Mouse (Mus musculus) olfactory bulb, adult 2 months (tissue): ENCODE measurements around the gene Mrpl37. TPM values are rescaled to one million over a fixed set of nuclear protein-coding genes. Genes with fewer than 3 reads are reported as not detected.

ENCODE experiments used
- H3K27ac ChIP-seq: fragments of 200-500 bp; 2 replicates; pipeline ENCODE4 v1.5.1; 2012; ENCODE audit warnings: low read depth, low read length; ENCODE audit not compliant: insufficient read depth
- H3K4me1 ChIP-seq: fragments of 200-500 bp; 2 replicates; pipeline ENCODE4 v1.6.1; 2012; ENCODE audit warnings: low read length; ENCODE audit not compliant: control insufficient read depth, insufficient read depth
- H3K4me3 ChIP-seq: fragments of 200-500 bp; 2 replicates; pipeline ENCODE4 v1.5.1; 2012; ENCODE audit warnings: mild to moderate bottlenecking, low read depth, low read length, moderate library complexity; ENCODE audit not compliant: insufficient read depth
- CTCF ChIP-seq: fragments of 200-500 bp; IDR thresholded peaks from 2 replicates; pipeline ENCODE4 v1.5.1; 2012; ENCODE audit warnings: low read depth, mild to moderate bottlenecking, low read length, moderate library complexity; ENCODE audit not compliant: insufficient read depth
- POLR2A ChIP-seq: fragments of 200-500 bp; IDR thresholded peaks from 2 replicates; pipeline ENCODE4 v1.6.1; 2012; ENCODE audit warnings: mild to moderate bottlenecking, low read depth, low read length, moderate library complexity; ENCODE audit not compliant: insufficient read depth
- WGBS: fragments of 180-500 bp; shearing (Covaris S2); methylation state at CpG from one replicate; pipeline ENCODE4 v1.1.7; 2018; 5-methylcytosine and 5-hydroxymethylcytosine counted together
- polyA plus RNA-seq: library from polyadenylated mRNA; stranded (reverse); fragments of >200 nt; gene quantifications from 2 replicates; pipeline ENCODE4 v1.2.4, GENCODE M21; 2012; ENCODE audit warnings: low replicate concordance; ENCODE audit not compliant: missing spikeins, insufficient read depth, insufficient read length

The Mrpl37 gene
- polyA plus RNA-seq, 1 experiment: not detected

DNA sequence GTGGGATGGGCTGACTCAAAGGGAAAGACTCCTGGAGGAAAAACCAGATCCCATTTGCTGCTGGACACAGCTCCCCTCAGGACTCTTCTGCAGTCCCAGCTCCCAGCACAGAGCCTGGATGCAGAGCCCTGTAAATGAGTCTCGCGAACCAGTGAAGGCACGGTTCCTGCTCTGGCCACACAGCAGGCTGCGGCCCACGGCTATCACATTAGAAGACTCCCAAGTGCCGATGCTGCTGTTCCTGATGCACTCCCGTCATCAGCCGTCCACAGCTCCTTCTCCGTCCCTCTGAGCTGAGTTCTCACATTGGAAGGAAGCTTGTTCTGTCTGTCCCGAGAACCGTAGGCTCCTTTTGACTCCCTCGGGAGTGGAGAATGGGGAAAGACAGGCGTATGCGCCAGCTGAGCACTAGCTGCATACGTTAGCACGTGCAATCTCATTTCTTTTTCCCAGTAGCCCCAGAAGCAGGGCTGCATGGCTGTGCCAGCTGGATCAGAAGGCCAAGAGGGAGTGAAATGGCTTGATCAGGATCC lies 30.2 kb upstream of the Mrpl37 start, which contains the start of gene Cdcp2:
Cdcp2 (plus strand) TSS at position 51 of the 533 bp plus-strand sequence.
- H3K4me3 ChIP-seq: no peak within 1 kb of the TSS
- 0 out of 2 replicates have a peak, but pooled peaks cover 5% of the 10 kb centered on the region for H3K4me1 ChIP-seq
- H3K27ac ChIP-seq: no peak within 1 kb of the TSS
- WGBS: 84% methylated on average over 16 of the region's 16 CpGs
- TF ChIP-seq POLR2A (no peak), CTCF (no peak)

DNA sequence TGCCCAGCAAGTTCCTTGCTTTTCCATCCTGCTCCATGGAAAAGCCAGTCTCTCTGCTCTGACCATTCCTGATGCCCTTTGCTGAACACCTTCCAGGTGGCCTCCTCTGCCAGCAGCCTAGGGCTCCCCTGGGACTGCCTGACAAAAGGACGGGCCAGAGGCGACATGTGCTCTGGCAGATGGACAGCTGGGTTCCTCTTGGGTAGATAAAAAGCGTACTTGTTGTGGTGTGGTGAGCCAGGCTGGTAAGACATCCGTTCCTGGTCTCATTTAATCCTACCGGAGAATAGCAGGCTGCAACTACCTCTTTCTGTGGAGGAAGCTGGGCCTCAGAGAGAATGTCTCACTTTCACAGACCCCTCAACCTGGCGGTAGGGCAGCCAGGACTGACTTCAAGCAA lies 29.4 kb upstream of the Mrpl37 start:
- Histone ChIP-seq H3K4me1 (0 out of 2 replicates have a peak, but pooled peaks cover 5% of the 10 kb centered on the region), H3K27ac (no peak overlapping the region), H3K4me3 (no peak overlapping the region)
- no peak for TF ChIP-seq POLR2A
- no peak for TF ChIP-seq CTCF
- WGBS: 83% methylated on average over 6 of the region's 6 CpGs

- Histone ChIP-seq H3K27ac (no peak overlapping the region), H3K4me3 (no peak overlapping the region), H3K4me1 (0 out of 2 replicates have a peak, but pooled peaks cover 5% of the 10 kb centered on the region)
- TF ChIP-seq POLR2A (no peak), CTCF (no peak)
- 88% methylated on average over 16 of the region's 16 CpGs for WGBS
Observed at GRCm38 (mm10) chr4:107094484-107095187, 28.0 kb upstream of the Mrpl37 start.

- Histone ChIP-seq H3K27ac (no peak overlapping the region), H3K4me1 (no peaks in the 10 kb centered on the region), H3K4me3 (no peak overlapping the region)
- 94% methylated on average over 14 of the region's 14 CpGs for WGBS
- no peak for TF ChIP-seq POLR2A
- TF ChIP-seq CTCF: no peak
Observed at GRCm38 (mm10) chr4:107091696-107092095, 25.0 kb upstream of the Mrpl37 start.

DNA sequence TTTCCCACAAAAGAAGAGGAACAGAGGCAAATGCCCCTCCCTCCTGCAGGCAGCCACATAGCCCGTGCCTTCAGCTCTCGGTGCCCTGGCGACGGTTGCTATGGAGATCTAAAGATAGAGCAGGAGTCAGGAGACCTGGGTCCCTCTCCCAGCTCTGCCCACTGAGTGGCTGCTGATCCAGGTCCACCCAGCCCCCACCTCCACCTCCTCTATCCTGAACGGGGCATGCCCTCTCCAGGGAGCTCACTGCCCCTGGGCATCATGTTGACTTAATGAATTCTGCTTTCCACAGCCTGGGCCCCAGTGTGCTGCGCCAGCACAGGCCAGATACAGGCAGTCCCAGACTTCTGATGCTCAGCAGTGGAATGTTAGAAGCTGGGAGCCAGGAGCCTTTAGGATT lies 18.2 kb upstream of the Mrpl37 start:
- WGBS: 12% methylated on average over 6 of the region's 6 CpGs
- TF ChIP-seq POLR2A (no peak), CTCF (no peak)
- Histone ChIP-seq H3K4me1 (peaks cover 36% of the 10 kb centered on the region), H3K4me3 (no peak overlapping the region), H3K27ac (peak overlapping the region; percentile 83)

GRCm38 (mm10) chr4:107084343-107084742 lies 17.7 kb upstream of the Mrpl37 start:
- Histone ChIP-seq H3K4me3 (no peak overlapping the region), H3K4me1 (peaks cover 36% of the 10 kb centered on the region), H3K27ac (peak overlapping the region; percentile 83)
- 24% methylated on average over 1 of the region's 1 CpGs for WGBS
- TF ChIP-seq CTCF (no peak), POLR2A (no peak)

DNA sequence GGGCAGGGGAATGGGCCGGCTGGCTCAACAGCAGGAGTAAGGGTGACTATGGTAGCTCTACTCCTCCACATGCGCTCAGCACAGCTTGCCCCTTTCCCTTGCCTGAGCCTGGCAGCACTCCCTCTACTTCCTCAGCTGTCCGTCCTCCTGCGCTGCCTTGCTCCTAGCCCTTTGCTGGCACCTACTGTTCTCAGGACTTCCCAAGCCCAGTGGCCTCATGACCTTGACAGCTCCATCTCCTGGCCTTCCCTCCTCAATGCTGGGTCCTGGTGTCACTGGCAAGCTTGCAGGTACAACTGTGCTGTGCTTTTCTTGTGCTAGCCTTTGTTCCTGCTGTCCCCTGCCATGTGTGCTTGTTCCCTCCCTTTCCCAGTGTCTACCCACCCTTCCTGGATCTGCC lies 16.5 kb upstream of the Mrpl37 start:
- H3K4me3 ChIP-seq: no peak overlapping the region
- WGBS: 99% methylated on average over 4 of the region's 4 CpGs
- TF ChIP-seq POLR2A: no peak
- no peak for TF ChIP-seq CTCF
- H3K27ac ChIP-seq: no peak overlapping the region
- peaks cover 36% of the 10 kb centered on the region for H3K4me1 ChIP-seq

GRCm38 (mm10) chr4:107082185-107082584 lies 15.5 kb upstream of the Mrpl37 start:
- TF ChIP-seq POLR2A (no peak), CTCF (no peak)
- Histone ChIP-seq H3K4me1 (peaks cover 36% of the 10 kb centered on the region), H3K4me3 (no peak overlapping the region), H3K27ac (no peak overlapping the region)
- WGBS: 96% methylated on average over 3 of the region's 3 CpGs

GRCm38 (mm10) chr4:107079716-107080115 lies 13.0 kb upstream of the Mrpl37 start:
- no peak for TF ChIP-seq CTCF
- TF ChIP-seq POLR2A: no peak
- peaks cover 33% of the 10 kb centered on the region for H3K4me1 ChIP-seq
- H3K27ac ChIP-seq: no peak overlapping the region
- H3K4me3 ChIP-seq: no peak overlapping the region

GRCm38 (mm10) chr4:107078894-107079293 lies 12.2 kb upstream of the Mrpl37 start:
- Histone ChIP-seq H3K4me3 (no peak overlapping the region), H3K27ac (no peak overlapping the region), H3K4me1 (peaks cover 26% of the 10 kb centered on the region)
- TF ChIP-seq CTCF (no peak), POLR2A (no peak)
- 96% methylated on average over 4 of the region's 4 CpGs for WGBS
